Mouse (Mus musculus) erythroblast, embryonic 14.5 days (primary cell): ENCODE data around the gene Shank2. TPM values are rescaled to one million over a fixed set of nuclear protein-coding genes. Genes with fewer than 3 reads are reported as not detected.

ENCODE experiments used
- H3K27me3 ChIP-seq: 2 replicates; pipeline ENCODE4 v1.6.1; 2012; ENCODE audit warnings: inconsistent platforms; ENCODE audit not compliant: control insufficient read depth
- H3K36me3 ChIP-seq: 2 replicates; pipeline ENCODE4 v1.6.1; 2012; ENCODE audit warnings: mild to moderate bottlenecking, inconsistent platforms; ENCODE audit not compliant: control insufficient read depth
- H3K4me1 ChIP-seq: 2 replicates; pipeline ENCODE4 v1.6.1; 2012; ENCODE audit warnings: inconsistent platforms; ENCODE audit not compliant: control insufficient read depth
- H3K4me3 ChIP-seq: replicated peaks from 2 replicates; pipeline ENCODE3; 2012; ENCODE audit warnings: moderate library complexity, mild to moderate bottlenecking, inconsistent platforms
- H3K9me3 ChIP-seq: 2 replicates; pipeline ENCODE4 v1.6.1; 2012; ENCODE audit warnings: low read length, inconsistent platforms, mixed read lengths; ENCODE audit not compliant: control insufficient read depth
- GATA1 ChIP-seq: IDR thresholded peaks from 2 replicates; pipeline ENCODE4 v1.6.1; 2012; ENCODE audit warnings: low read length, inconsistent platforms, mixed read lengths
- TAL1 ChIP-seq: IDR thresholded peaks from 3 replicates; pipeline ENCODE4 v1.6.1; 2012; ENCODE audit warnings: low read length, inconsistent platforms, mixed read lengths
- polyA plus RNA-seq: library from polyadenylated mRNA; stranded (reverse); fragments of >175 nt; gene quantifications from 2 replicates; pipeline ENCODE4 v1.2.3, GENCODE M21; 2012

The Shank2 gene
- polyA plus RNA-seq, 1 experiment = not detected

DNA sequence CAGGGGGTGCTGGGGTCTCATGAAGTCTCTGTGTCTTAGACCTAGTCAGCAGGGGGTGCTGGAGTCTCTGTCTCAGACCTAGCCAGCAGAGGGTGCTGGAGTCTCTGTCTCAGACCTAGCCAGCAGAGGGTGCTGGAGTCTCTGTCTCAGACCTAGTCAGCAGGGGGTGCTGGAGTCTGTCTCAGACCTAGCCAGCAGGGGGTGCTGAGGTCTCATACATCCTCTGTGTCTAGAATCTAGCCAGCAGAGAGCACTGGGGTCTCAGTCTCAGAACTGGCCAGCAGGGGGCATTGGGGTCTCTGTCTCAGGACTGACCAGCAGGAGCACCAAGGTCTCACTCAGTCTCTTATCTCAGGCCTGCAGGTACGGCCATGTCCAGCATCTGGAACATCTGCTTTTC, 79.7 kb downstream of the Shank2 start:
- no peaks in the 10 kb centered on the region for H3K4me1 ChIP-seq
- H3K9me3 ChIP-seq = peaks cover 7% of the 10 kb centered on the region
- H3K36me3 ChIP-seq = no peaks in the 10 kb centered on the region; the same call in 1 of the 2 replicates
- no peak overlapping the region for H3K4me3 ChIP-seq
- TF ChIP-seq GATA1 (no peak), TAL1 (no peak)
- no peaks in the 10 kb centered on the region for H3K27me3 ChIP-seq

- no peaks in the 10 kb centered on the region for H3K27me3 ChIP-seq
- TF ChIP-seq GATA1 = no peak
- no peak for TF ChIP-seq TAL1
- no peaks in the 10 kb centered on the region; the same call in 1 of the 2 replicates for H3K36me3 ChIP-seq
- H3K4me3 ChIP-seq = no peak overlapping the region
- peaks cover 7% of the 10 kb centered on the region for H3K9me3 ChIP-seq
- H3K4me1 ChIP-seq = no peaks in the 10 kb centered on the region
These were observed 80.2 kb downstream of the Shank2 start for GRCm38 (mm10) chr7:144081963-144082362.

DNA sequence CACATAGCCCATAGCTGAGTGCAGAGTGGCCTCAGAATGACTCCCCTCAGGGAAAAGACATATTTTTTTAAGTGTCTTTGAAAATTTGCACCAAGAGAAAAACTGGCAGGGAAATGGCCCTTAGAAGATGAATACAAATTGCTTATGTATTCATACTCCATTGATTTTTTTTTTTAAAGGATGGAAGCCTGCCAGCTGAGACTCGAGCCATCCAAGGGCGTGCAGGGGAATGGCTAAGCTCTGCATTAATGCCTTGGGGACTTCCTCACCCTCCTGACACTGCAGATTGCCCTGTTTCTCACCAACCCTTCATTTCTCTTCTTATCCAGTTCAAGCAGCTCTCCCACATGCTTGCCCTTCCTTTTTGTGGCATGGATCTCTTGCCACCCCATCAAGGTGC, 85.5 kb downstream of the Shank2 start:
- TF ChIP-seq TAL1 (no peak), GATA1 (no peak)
- Histone ChIP-seq H3K4me3 (no peak overlapping the region), H3K4me1 (no peaks in the 10 kb centered on the region), H3K9me3 (no peaks in the 10 kb centered on the region; the same call in 1 of the 2 replicates), H3K27me3 (no peaks in the 10 kb centered on the region), H3K36me3 (no peaks in the 10 kb centered on the region; the same call in 1 of the 2 replicates)

- Histone ChIP-seq H3K9me3 (no peaks in the 10 kb centered on the region), H3K4me1 (no peaks in the 10 kb centered on the region), H3K4me3 (no peak overlapping the region), H3K36me3 (no peaks in the 10 kb centered on the region), H3K27me3 (no peaks in the 10 kb centered on the region)
- no peak for TF ChIP-seq GATA1
These were observed 92.4 kb downstream of the Shank2 start for GRCm38 (mm10) chr7:144094132-144094531.

DNA sequence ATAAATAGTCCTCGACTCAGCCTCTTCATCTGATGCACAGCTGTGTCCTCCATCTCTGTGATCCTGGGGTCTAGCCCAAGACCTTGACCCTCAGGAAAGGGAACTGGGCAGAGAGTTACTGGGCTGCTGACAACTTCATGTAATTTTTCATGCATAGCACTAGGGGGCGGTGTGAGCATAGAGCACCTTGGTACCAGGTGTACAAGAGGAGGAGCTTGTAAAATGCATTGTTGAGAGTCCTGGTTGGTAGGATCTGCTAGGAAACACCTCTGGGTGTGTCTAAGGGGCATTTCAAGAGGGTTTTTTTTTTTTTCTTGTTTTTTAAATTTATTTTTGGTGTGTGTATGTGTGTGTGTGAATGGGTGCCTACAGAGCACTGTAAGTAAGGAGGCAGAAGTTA, 95.6 kb downstream of the Shank2 start:
- H3K4me1 ChIP-seq = no peaks in the 10 kb centered on the region
- H3K36me3 ChIP-seq = no peaks in the 10 kb centered on the region
- TF ChIP-seq TAL1 (no peak), GATA1 (no peak)
- H3K27me3 ChIP-seq = no peaks in the 10 kb centered on the region
- no peaks in the 10 kb centered on the region for H3K9me3 ChIP-seq
- H3K4me3 ChIP-seq = no peak overlapping the region

DNA sequence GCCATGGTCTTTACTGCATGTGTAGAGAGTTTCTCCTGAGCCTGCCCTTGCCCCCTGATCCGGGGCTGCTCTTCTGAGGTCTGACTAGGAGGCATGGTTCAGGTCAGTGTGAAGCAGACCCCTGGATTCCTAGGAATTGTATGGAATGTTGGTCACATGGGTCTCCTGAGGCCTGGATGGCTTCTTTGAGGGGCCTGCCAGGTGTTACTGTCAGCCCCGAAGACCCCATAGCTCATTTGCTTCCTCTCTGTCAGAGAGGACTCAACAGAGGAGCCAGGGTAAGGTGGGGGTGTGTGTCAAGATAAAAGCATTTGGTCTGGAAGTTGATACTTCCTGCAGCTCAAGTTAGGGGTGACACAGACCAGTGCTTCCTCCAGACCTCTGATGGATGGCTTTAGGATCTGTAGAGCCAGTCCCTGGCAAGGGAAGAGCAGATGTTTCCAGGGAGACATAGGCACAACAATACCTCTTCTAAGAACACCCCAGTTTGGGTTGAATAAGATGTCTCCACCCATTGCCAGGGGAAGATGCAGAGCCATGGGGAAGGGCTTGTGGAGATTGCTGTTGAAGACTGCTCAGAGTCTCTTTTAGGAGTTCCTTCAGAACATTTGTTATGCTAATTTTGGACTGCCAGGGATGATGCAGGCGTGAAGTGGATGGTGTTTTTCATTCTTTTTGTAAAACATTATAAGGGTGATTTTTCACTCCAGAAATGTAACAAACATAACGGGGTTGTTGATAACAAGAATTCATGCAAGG, 100.7 kb downstream of the Shank2 start:
- no peaks in the 10 kb centered on the region for H3K36me3 ChIP-seq
- no peaks in the 10 kb centered on the region for H3K27me3 ChIP-seq

DNA sequence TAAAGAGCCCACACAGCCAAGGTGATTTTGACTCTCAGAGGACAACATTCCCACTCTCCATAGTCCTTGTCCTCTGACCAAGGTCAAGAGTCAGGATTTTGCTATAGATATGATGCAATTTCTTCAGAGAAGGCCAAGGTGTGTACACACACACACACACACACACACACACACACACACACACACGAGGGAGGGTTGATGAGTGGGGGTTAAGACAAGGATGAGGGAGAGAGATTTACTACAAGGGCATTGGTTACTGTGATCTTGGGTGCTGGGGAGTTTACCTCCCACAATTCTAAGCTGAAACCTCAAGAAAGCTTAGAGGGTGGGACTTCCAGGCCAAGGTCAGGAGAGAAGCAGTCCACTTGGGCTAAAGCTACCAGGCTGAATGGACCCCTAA, 104.2 kb downstream of the Shank2 start:
- no peak for TF ChIP-seq TAL1
- TF ChIP-seq GATA1 = no peak
- Histone ChIP-seq H3K27me3 (no peaks in the 10 kb centered on the region), H3K4me1 (no peaks in the 10 kb centered on the region), H3K4me3 (no peak overlapping the region), H3K36me3 (no peaks in the 10 kb centered on the region), H3K9me3 (no peaks in the 10 kb centered on the region)

More for the DNA sequence above, 100.7 kb downstream of the Shank2 start:
- Histone ChIP-seq H3K4me1 (no peaks in the 10 kb centered on the region), H3K4me3 (no peak overlapping the region), H3K9me3 (no peaks in the 10 kb centered on the region)
- TF ChIP-seq TAL1 = no peak
- TF ChIP-seq GATA1 = no peak

- Histone ChIP-seq H3K4me1 (no peaks in the 10 kb centered on the region), H3K27me3 (no peaks in the 10 kb centered on the region), H3K4me3 (no peak overlapping the region), H3K9me3 (no peaks in the 10 kb centered on the region), H3K36me3 (no peaks in the 10 kb centered on the region)
- TF ChIP-seq TAL1 (no peak), GATA1 (no peak)
These were observed 104.8 kb downstream of the Shank2 start for GRCm38 (mm10) chr7:144106352-144107011.

- H3K9me3 ChIP-seq = no peaks in the 10 kb centered on the region
- no peak for TF ChIP-seq TAL1
- TF ChIP-seq GATA1 = no peak
- H3K4me1 ChIP-seq = no peaks in the 10 kb centered on the region
- H3K27me3 ChIP-seq = no peaks in the 10 kb centered on the region
- H3K4me3 ChIP-seq = no peak overlapping the region
- no peaks in the 10 kb centered on the region for H3K36me3 ChIP-seq
These were observed 106.4 kb downstream of the Shank2 start for GRCm38 (mm10) chr7:144108141-144108540.
